Mouse (Mus musculus) central nervous system, embryonic 18 days (tissue): Measurements from ENCODE around the gene Tmem38a. TPM values are rescaled to one million over a fixed set of nuclear protein-coding genes. Genes with fewer than 3 reads are reported as not detected.

ENCODE experiments used
- polyA plus RNA-seq: library from polyadenylated mRNA; depleted of rRNA; stranded (reverse); fragments of >200 nt; gene quantifications from 2 replicates; pipeline ENCODE4 v1.2.3, GENCODE M21; 2012; rRNA removed

Tmem38a gene
- polyA plus RNA-seq: 35.7 and 43.0 TPM in 2 replicates

DNA sequence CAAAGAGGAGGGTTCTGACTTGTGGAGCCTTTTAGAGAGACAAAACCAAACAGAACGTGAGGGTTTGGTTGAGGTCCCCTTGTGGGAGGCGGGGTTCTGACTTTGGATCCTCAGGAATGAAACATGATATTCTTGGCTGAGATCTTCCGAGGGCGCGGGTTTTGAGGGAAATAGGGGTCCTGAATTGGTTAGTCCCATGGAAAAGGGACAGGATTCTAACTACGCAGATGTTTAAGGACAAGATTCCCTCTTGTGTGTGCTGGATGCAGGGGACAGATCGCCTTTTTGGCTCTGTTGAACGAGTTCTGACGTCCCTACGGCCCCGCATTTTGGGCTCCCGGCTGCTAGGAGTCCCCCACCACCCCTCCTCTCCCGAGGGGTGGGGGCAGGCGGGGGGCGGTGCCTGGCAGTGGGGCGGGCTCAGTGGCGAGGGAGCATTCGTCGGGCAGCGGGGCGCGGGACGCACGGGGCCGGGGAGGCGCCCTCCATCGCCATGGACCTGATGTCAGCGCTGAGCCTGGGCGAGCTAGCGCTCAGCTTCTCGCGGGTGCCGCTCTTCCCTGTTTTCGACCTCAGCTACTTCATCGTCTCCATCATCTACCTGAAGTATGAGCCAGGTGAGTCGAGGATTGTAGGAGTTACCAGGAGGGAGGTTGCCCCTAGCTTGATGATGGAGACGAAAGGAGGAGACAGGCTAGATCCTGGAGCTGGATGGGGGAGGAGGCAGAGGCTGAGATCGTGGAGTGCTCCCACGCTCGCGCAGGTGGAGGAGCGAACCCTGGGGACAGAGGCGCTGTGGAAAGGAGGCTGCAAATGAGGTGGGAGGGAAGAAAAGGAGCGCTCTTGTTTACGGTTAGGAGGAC is at the start of gene Tmem38a:
Tmem38a (plus strand) TSS at position 445 of the 863 bp plus-strand sequence.

DNA sequence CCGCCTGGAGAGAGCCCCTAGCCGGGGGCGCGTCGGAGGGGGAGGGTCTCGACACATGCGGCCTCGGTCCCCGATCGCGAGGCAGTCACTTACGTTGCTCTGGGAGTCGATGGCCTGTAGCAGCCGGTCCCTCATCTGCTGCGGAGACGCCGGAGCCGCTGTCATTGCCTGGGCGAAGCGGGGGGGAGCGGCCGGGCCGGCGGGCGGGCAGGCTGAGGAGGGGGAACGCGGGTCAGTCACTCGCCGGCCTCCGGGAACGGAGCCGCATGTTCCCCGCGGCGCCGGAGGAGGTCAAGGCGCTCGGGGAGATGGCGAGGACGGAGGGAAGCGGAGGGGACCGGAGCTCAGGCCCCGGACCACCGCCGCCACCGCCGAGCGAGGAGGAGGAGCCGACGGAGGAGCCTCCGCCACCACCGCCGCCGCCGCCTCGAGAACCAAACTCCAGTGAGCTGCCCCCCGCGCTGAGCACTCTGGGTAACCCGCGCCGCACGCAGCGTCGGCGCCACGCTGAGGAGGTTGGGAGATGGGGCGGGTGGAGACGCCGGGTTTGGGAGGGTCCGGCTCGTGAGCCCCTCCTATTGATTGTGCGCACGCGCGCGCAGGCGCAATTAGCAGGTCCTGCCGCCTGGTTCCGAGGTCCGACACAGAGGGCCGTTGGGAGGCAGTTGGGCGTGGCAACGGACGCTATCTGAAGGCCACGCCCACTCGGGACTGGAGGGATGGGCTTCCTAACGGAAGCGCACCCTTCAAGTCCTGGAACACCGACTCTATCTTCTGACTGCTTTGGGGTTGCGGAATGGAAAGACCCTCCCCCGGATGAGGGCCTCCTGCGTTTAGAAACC is 23.8 kb upstream of the Tmem38a start, which contains the start of gene Med26:
Med26 (minus strand) TSS at position 469 of the 842 bp plus-strand sequence.

DNA sequence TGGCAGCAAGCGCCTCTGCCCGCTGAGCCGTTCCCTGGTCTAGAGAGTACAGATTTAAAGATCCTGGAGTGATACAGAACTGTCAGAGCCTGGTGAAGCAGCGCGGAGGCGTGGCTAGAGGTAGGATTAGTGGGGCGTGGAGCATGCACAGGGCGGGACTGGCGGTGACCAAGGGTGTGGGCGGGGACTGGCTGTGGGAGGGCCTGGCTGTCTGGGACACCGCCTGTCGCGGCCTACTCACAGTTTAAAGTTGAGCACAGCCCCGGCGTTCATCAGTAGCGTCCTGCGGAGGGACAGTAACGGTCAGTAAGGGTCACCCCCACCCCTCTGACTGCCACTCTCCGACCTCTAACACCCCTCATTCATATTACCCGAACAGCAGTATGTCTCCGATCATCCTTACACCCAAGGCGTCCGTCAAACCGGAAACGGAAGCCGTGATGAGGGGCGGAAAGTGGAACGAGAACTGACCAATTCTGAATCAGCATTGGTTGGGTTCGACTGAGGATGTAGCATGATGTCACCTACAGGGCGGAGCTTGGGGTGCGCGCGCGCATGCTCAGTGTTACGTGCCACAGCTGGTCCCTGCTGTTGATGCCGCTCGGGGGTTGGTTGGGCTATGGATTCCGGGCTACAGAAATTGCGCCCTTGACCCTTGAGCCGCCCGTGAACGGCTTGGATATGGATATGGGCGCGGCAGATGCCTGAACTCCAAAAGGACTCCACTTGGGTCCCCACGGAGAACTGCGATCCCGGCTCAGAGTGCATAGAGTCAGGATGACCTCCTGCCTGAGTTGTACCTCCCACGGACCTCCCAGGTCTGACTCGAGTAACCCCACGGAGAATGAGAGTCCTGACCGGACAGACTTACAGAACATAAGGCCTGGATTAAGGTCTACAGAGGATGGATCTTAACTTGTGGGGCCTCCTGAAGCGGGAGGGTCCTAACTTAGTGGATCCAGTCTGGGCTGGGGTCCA is 933 bp upstream of the Tmem38a start, which contains the start of gene Smim7:
Smim7 (minus strand) TSS at position 456 of the 978 bp plus-strand sequence.

Other genes with a start within 250 kb of the Tmem38a start
- 79.9 and 81.8 TPM in 2 replicates for gene Eps15l1, start 150.6 kb upstream of the Tmem38a start, polyA plus RNA-seq
- gene Calr3, start 128.2 kb upstream of the Tmem38a start, polyA plus RNA-seq: 0.36 and 0.96 TPM in 2 replicates
- 16.8 and 17.8 TPM in 2 replicates for gene 1700030K09Rik, start 128.2 kb upstream of the Tmem38a start, polyA plus RNA-seq
- gene Cherp, start 96.8 kb upstream of the Tmem38a start, polyA plus RNA-seq: 40.9 and 55.9 TPM in 2 replicates
- 27.6 and 29.9 TPM in 2 replicates for gene Slc35e1, start 79.4 kb upstream of the Tmem38a start, polyA plus RNA-seq
- 12.7 and 13.1 TPM in 2 replicates for gene Med26, start 23.8 kb upstream of the Tmem38a start, polyA plus RNA-seq
- 92.9 and 98.5 TPM in 2 replicates for gene Smim7, start 967 bp upstream of the Tmem38a start, polyA plus RNA-seq
- gene Nwd1, start 74.7 kb downstream of the Tmem38a start, polyA plus RNA-seq: 5.0 and 5.3 TPM in 2 replicates
- 186 and 188 TPM in 2 replicates for gene Sin3b, start 151.2 kb downstream of the Tmem38a start, polyA plus RNA-seq
- 0.48 and 0.63 TPM in 2 replicates for gene F2rl3, start 189.8 kb downstream of the Tmem38a start, polyA plus RNA-seq